Mouse (Mus musculus): ENCODE data around the gene Cog5. TPM values are rescaled to one million over a fixed set of nuclear protein-coding genes. Genes with fewer than 3 reads are reported as not detected.

Gene Cog5
- polyA plus RNA-seq, 1 experiment from 2014 or later, result 26.9 TPM

- Histone ChIP-seq H3K36me3 (peaks cover 96% of the 10 kb centered on the region), H3K27me3 (ENCODE audit: insufficient read depth, poor library complexity, severe bottlenecking) (no peaks in the 10 kb centered on the region), H3K9me3 (no peaks in the 10 kb centered on the region), H3K4me1 (replicated peaks) (no peaks in the 10 kb centered on the region), H3K27ac (no peak overlapping the region), H3K4me3 (no peak overlapping the region)
- 93% methylated on average over 4 of the region's 4 CpGs for WGBS
- no peak for DNase-seq (ENCODE audit: low spot score)
Observed at GRCm38 (mm10) chr12:31938391-31938997, 283.8 kb downstream of the Cog5 start.

- no peak overlapping the region for H3K4me3 ChIP-seq
- no peaks in the 10 kb centered on the region for H3K9me3 ChIP-seq
- peaks cover 96% of the 10 kb centered on the region for H3K36me3 ChIP-seq
- no peak overlapping the region for H3K27ac ChIP-seq
- no peaks in the 10 kb centered on the region for H3K4me1 ChIP-seq (replicated peaks)
- no peak for DNase-seq (ENCODE audit: low spot score)
- no peaks in the 10 kb centered on the region for H3K27me3 ChIP-seq (ENCODE audit: insufficient read depth, poor library complexity, severe bottlenecking)
Observed at GRCm38 (mm10) chr12:31939026-31939425, 284.4 kb downstream of the Cog5 start.

DNA sequence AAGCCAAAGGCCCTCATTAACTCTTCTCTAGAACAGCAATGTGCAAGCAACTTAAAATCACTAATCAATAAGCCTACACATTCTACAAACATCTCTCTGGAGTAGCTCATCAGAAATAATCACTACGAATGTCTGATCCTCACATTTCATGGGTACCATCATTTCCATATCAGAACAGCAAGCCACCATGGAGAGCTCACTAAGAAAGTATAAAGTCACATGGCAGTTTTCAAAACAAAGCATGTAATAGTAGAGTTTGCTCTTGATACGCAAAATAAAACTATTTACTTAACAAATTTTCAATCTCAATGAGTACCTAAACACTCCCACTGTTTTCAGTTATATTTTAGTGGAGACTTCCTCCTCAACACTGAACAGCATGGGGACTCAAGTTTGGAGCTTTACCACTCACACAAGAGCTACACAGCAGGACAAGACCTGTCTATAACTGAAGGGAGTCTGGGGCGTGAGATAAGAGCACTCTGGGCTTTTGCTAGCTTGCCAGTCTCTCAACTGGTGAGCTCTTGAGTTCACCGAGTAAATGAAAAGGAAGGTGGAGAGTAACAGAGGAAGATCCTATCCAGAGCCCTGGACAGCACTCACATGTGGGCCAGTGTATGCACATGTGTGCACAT is 288.5 kb downstream of the Cog5 start:
- Histone ChIP-seq H3K27ac (no peak overlapping the region), H3K36me3 (peaks cover 56% of the 10 kb centered on the region)
- no peak for DNase-seq (ENCODE audit: low spot score)

DNA sequence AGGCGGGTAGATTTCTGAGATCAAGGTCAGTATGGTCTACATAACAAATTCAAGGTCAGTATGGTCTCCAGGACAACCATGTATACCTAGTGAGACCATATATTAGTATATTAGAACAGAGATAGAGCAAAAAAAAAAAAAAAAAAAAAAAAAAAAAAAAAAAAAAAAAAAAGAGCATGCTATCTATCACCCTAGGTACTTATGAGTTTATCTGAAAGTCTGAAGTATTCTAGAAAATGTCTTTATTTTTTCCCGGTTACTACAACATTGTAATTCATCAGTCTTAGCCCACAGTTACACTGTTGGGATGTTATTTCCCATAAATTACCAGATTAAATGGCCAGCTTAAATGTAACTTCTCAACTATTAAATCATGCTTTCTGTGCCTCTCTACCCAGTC is 289.7 kb downstream of the Cog5 start:
- Histone ChIP-seq H3K27me3 (ENCODE audit: insufficient read depth, poor library complexity, severe bottlenecking) (no peaks in the 10 kb centered on the region), H3K4me1 (replicated peaks) (peaks cover 7% of the 10 kb centered on the region; the same call in 1 of the 2 replicates), H3K36me3 (peaks cover 43% of the 10 kb centered on the region), H3K9me3 (no peaks in the 10 kb centered on the region), H3K27ac (no peak overlapping the region), H3K4me3 (no peak overlapping the region)
- no peak for DNase-seq (ENCODE audit: low spot score)
- 91% methylated on average over 2 of the region's 2 CpGs for WGBS

More for the DNA sequence above, 288.5 kb downstream of the Cog5 start:
- no peak overlapping the region for H3K4me3 ChIP-seq
- H3K4me1 ChIP-seq (replicated peaks), result peaks cover 3% of the 10 kb centered on the region; the same call in 1 of the 2 replicates
- H3K9me3 ChIP-seq, result no peaks in the 10 kb centered on the region
- no peaks in the 10 kb centered on the region for H3K27me3 ChIP-seq (ENCODE audit: insufficient read depth, poor library complexity, severe bottlenecking)
- 93% methylated on average over 4 of the region's 4 CpGs for WGBS

DNA sequence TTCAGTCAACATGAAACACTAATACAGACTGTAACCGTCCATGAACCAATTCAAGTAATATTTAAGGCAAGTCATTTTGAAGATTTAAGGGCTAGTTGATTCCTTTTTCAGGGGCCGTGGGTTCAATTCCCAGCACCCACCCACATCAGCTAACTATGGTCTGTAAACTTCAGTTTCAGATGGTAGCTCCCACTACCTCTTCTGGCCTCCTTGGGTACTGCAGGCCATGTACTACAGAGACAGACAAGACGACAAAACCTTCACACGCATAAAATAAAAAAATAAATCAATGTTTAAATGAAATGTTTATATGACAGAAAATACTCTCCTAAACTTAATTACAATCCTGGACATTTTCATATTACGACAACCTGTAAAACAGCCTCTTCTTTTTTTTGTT is 292.8 kb downstream of the Cog5 start:
- Histone ChIP-seq H3K9me3 (no peaks in the 10 kb centered on the region), H3K36me3 (peaks cover 16% of the 10 kb centered on the region), H3K27me3 (ENCODE audit: insufficient read depth, poor library complexity, severe bottlenecking) (no peaks in the 10 kb centered on the region), H3K4me1 (replicated peaks) (peaks cover 10% of the 10 kb centered on the region; the same call in 1 of the 2 replicates), H3K4me3 (no peak overlapping the region), H3K27ac (no peak overlapping the region)
- DNase-seq (ENCODE audit: low spot score), result no peak
- WGBS, result 92% methylated on average over 5 of the region's 5 CpGs

GRCm38 (mm10) chr12:31948101-31949000 is 293.7 kb downstream of the Cog5 start:
- Histone ChIP-seq H3K27ac (peak overlapping the region; percentile 100), H3K4me1 (replicated peaks) (peaks cover 10% of the 10 kb centered on the region; the same call in 1 of the 2 replicates), H3K36me3 (peaks cover 7% of the 10 kb centered on the region), H3K4me3 (peak overlapping the region; percentile 93), H3K27me3 (ENCODE audit: insufficient read depth, poor library complexity, severe bottlenecking) (no peaks in the 10 kb centered on the region), H3K9me3 (no peaks in the 10 kb centered on the region)
- 30% methylated on average over 7 of the region's 7 CpGs for WGBS
- DNase-seq (ENCODE audit: low spot score), result no peak

- H3K27me3 ChIP-seq (ENCODE audit: insufficient read depth, poor library complexity, severe bottlenecking), result no peaks in the 10 kb centered on the region
- peak overlapping the region; percentile 93 for H3K4me3 ChIP-seq
- peak overlapping the region; percentile 100 for H3K27ac ChIP-seq
- peak; percentile 95 for DNase-seq (ENCODE audit: low spot score)
- peaks cover 10% of the 10 kb centered on the region; the same call in 1 of the 2 replicates for H3K4me1 ChIP-seq (replicated peaks)
- H3K9me3 ChIP-seq, result no peaks in the 10 kb centered on the region
- H3K36me3 ChIP-seq, result no peaks in the 10 kb centered on the region
- WGBS, result under 1% methylated on average over 58 of the region's 58 CpGs
Observed at GRCm38 (mm10) chr12:31949193-31949741, 294.6 kb downstream of the Cog5 start.

- Histone ChIP-seq H3K4me1 (replicated peaks) (peaks cover 10% of the 10 kb centered on the region; the same call in 1 of the 2 replicates), H3K36me3 (no peaks in the 10 kb centered on the region), H3K27ac (peak within 1 kb of the TSS; percentile 100), H3K9me3 (no peaks in the 10 kb centered on the region), H3K27me3 (ENCODE audit: insufficient read depth, poor library complexity, severe bottlenecking) (no peaks in the 10 kb centered on the region), H3K4me3 (peak within 1 kb of the TSS; percentile 93)
- WGBS, result under 1% methylated on average over 70 of the region's 71 CpGs
- peak; percentile 97 for DNase-seq (ENCODE audit: low spot score)
Observed at GRCm38 (mm10) chr12:31949759-31950658, 295.3 kb downstream of the Cog5 start, which contains the start of gene Hbp1. TSS of gene Hbp1 (minus strand) at chr12:31950535.

DNA sequence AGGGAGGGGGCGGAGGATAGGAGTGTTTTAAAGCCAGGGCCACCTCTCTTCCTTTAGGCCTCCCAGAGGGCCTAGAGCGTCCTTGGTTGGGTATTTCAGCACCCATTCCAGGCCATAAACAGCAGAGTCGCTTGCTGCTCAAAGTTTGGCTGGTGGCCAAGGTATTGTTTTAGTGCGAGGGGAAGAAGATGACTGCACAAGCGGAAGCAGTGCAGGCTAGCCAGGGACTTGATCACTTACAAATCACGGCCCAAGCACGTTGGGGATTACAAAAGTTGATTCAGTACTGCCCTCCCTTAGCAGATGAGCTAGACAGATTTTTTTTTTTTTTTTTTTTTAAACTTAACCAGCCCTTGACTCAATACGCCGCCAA is 296.0 kb downstream of the Cog5 start:
- Histone ChIP-seq H3K36me3 (no peaks in the 10 kb centered on the region), H3K4me3 (peak overlapping the region; percentile 93), H3K4me1 (replicated peaks) (peaks cover 10% of the 10 kb centered on the region; the same call in 1 of the 2 replicates), H3K27ac (peak overlapping the region; percentile 100), H3K9me3 (no peaks in the 10 kb centered on the region), H3K27me3 (ENCODE audit: insufficient read depth, poor library complexity, severe bottlenecking) (no peaks in the 10 kb centered on the region)
- WGBS, result 6% methylated on average over 9 of the region's 9 CpGs
- no peak for DNase-seq (ENCODE audit: low spot score)

- no peaks in the 10 kb centered on the region for H3K36me3 ChIP-seq
- no peak overlapping the region for H3K27ac ChIP-seq
- no peaks in the 10 kb centered on the region for H3K9me3 ChIP-seq
- 93% methylated on average over 4 of the region's 4 CpGs for WGBS
- no peak overlapping the region for H3K4me3 ChIP-seq
- H3K27me3 ChIP-seq (ENCODE audit: insufficient read depth, poor library complexity, severe bottlenecking), result no peaks in the 10 kb centered on the region
- H3K4me1 ChIP-seq (replicated peaks), result no peaks in the 10 kb centered on the region
- no peak for DNase-seq (ENCODE audit: low spot score)
Observed at GRCm38 (mm10) chr12:31955843-31956242, 301.2 kb downstream of the Cog5 start.

DNA sequence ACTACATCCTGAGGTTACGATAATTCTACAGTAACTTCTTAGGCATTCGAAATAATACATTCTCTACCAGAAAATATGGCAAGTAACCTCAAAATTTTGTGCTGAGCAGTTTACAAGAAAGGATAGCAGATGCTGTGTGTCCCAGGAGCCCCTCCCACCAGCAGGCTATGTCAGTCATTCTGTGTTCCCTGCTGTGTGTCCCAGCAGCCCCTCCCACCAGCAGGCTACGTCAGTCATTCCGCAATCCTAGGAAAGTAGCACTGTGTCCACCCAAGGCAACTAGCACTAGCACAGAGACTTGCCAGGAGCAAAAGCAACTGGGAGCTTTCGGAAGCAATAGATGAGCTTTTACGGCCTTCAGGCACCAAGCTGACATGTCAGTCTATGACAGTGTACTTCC is 309.4 kb downstream of the Cog5 start:
- Histone ChIP-seq H3K9me3 (no peaks in the 10 kb centered on the region), H3K36me3 (peaks cover 4% of the 10 kb centered on the region; the same call in 1 of the 2 replicates), H3K4me3 (no peak overlapping the region), H3K27me3 (ENCODE audit: insufficient read depth, poor library complexity, severe bottlenecking) (no peaks in the 10 kb centered on the region), H3K27ac (no peak overlapping the region), H3K4me1 (replicated peaks) (no peaks in the 10 kb centered on the region)
- DNase-seq (ENCODE audit: low spot score), result no peak
- 82% methylated on average over 6 of the region's 6 CpGs for WGBS

All from hindbrain, embryonic 10.5 days (tissue).